Mouse (Mus musculus) bone marrow, adult 2 months (tissue): Measurements from ENCODE around the gene AI481877.

Source experiments
- CTCF ChIP-seq: fragments of 200-500 bp; IDR thresholded peaks from 2 replicates; pipeline ENCODE4 v1.5.1; 2011; ENCODE audit warnings: low read length, control low read depth; ENCODE audit not compliant: control insufficient read depth, insufficient read depth
- POLR2A ChIP-seq: fragments of 200-500 bp; IDR thresholded peaks from 2 replicates; pipeline ENCODE4 v1.6.1; 2011; ENCODE audit warnings: low read depth, mild to moderate bottlenecking, control low read depth, low read length, borderline replicate concordance; ENCODE audit not compliant: control insufficient read depth

GRCm38 (mm10) chr4:59057929-59058328, 80.9 kb downstream of the AI481877 start:
- TF ChIP-seq CTCF = no peak
- no peak for TF ChIP-seq POLR2A
